Mouse (Mus musculus) CH12F3 (cell line): ENCODE results near the gene Ssh1.

Source experiments
- in situ Hi-C: fragments of 300-500 bp; cut with MboI; formaldehyde crosslinking; loops from 2 replicates; pipeline ENCODE4 v1.14.3; 2020; ENCODE audit warnings: low sequenced_read_pairs

Gene Ssh1

GRCm38 (mm10) chr5:113968371-113968770, 25.3 kb downstream of the Ssh1 start:
- in situ Hi-C loops = no loop called here

- in situ Hi-C loops = no loop called here
Observed at GRCm38 (mm10) chr5:113966452-113967150, 27.1 kb downstream of the Ssh1 start.

GRCm38 (mm10) chr5:113965659-113966185, 28.0 kb downstream of the Ssh1 start:
- in situ Hi-C loops = no loop called here

DNA sequence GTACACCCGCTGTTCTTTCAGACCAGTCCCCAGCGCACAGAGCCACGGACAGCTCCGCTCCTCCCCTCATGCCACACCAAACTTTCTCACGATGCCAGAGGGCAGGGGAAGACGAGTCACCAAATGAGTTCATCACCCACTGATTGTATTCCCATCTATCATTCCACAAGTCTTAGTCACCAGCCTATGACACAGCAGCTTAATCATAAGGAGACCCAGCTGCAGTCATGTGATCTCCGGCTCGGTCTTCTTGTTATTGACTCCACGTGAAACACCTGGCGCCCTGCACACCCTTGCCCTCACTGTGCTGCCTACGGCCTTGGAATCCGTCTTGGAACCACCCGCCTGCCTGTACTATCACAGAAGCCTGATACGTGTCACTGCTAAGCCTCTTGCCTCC, 28.7 kb downstream of the Ssh1 start:
- in situ Hi-C loops = no loop called here

- in situ Hi-C loops = no loop called here
Observed at GRCm38 (mm10) chr5:113961776-113962175, 31.9 kb downstream of the Ssh1 start.

DNA sequence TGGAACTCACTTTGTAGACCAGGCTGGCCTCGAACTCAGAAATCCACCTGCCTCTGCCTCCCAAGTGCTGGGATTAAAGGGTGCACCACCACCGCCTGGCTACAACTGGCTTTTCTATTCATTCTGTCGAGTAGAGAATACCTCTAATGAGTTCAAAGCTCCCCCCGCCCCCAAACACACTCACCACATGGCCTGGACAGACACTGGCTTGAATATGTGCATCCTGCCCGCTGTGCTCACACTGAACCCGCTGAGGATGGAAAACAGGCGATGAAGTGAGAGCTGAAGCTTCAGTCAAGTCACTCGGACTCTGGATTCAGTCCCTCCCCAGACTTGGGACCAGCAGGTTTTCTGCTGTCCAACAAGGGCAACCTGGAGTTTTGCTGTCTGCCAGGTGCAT, 33.3 kb downstream of the Ssh1 start:
- in situ Hi-C loops = no loop called here

- in situ Hi-C loops = no loop called here
Observed at GRCm38 (mm10) chr5:113959039-113959438, 34.7 kb downstream of the Ssh1 start.

- in situ Hi-C loops = no loop called here
Observed at GRCm38 (mm10) chr5:113956510-113956909, 37.2 kb downstream of the Ssh1 start.

GRCm38 (mm10) chr5:113955691-113956090, 38.0 kb downstream of the Ssh1 start:
- in situ Hi-C loops = no loop called here

GRCm38 (mm10) chr5:113955281-113955680, 38.4 kb downstream of the Ssh1 start:
- in situ Hi-C loops = no loop called here

DNA sequence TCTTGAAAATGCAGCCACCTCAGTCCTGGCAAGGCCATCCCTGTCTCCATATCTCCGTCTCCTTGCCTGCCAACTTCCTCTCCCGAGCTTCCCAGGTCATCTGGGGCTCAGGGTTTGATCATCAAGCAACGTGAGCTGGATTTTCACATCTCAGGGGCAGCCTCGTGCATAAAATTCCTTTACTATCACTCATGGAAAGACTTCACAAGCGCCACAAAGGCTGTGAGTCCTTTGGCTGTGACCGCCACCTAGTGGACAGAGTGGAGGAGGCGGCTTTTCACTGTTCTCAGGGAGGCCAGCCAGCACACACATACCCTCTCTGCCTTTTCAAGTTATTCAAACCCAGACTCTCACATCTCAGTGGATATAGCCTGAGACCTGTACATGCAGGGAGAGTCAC, 39.3 kb downstream of the Ssh1 start:
- in situ Hi-C loops = loop anchor here (5.0 kb wide), 1 partner anchor 93 kb away; no protein-coding TSS in a partner anchor

DNA sequence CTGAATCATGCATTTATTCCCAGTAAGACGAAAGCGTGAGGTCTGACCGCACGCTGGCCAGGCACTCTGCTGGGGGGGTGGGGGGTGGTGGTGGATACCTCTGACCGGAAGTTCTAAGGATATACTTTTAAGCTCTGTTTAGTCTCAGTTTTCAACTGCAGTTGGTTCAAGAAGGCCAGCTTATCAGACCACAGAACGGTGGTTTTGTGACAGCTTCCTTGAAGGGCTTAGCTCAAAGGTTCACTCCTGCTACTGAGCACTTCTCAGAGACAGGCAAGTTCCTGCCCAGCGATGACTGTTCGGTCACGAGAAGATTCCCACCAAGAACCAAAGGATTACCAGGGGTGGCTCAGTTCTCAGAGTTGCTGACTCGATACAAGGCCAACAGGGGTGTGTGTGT, 41.2 kb downstream of the Ssh1 start:
- in situ Hi-C loops = loop anchor here (5.0 kb wide), 1 partner anchor 95 kb away; no protein-coding TSS in a partner anchor

DNA sequence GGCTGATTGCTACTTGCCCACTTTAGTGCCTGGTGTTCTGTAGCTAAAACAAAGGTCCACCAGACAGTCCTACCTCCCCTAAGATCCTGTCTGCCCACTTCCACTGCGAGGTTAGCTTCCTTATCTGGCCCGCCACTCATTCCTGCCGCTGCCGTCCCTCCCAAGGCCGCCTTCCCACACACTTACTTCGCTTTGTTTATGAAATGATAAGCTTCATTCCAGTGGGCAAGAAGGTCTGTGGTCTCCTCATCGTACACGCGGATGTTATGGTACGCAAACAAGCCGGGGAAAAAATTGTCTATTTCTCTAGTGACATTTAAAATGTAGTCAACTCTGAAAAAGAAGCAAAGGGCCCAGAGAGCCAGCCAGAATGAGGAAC, 42.0 kb downstream of the Ssh1 start:
- in situ Hi-C loops = loop anchor here (5.0 kb wide), 1 partner anchor 96 kb away; no protein-coding TSS in a partner anchor

- in situ Hi-C loops = loop anchor here (5.0 kb wide), 1 partner anchor 96 kb away; no protein-coding TSS in a partner anchor
Observed at GRCm38 (mm10) chr5:113950786-113951692, 42.7 kb downstream of the Ssh1 start.

DNA sequence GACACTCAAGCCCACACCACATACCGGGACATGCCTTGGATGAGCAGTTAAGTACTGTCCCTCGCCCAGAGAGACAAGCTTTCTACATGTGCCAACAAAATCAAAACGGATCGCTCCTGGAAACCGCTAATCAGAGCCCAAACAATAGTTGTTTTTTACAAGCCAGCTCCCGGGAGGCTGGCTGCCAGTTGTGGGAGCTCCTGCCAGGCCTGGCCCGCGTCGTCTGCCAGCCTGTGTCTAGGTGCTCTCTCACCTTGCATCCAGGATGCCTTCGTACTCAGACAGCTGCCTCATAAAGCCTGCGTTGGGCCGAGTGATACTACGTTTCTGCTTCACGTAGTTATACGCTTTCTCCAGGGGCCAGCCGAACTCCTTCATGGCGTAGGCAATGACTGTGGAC, 43.6 kb downstream of the Ssh1 start:
- in situ Hi-C loops = loop anchor here (5.0 kb wide), 1 partner anchor 97 kb away; no protein-coding TSS in a partner anchor

DNA sequence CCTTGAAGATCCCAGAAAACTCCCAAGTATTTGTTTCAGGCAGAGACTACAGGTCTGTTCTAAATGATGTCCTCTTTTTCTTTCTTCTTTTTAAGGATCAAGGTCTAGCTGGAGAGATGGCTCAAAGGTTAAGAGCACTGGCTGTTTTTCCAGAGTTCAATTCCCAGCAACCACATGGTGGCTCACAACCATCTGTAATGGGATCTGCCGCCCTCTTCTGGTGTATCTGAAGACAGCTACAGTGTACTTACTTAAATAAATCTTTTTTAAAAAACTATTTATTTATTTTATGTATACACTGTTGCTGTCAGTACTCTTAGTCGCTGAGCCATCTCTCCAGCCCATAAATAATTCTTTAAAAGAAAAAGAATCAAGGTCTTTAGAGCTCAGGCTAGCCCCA, 46.4 kb downstream of the Ssh1 start:
- in situ Hi-C loops = loop anchor here (10.0 kb wide), 1 partner anchor 82 kb away; no protein-coding TSS in a partner anchor

GRCm38 (mm10) chr5:113945126-113945525, 48.6 kb downstream of the Ssh1 start:
- in situ Hi-C loops = loop anchor here (10.0 kb wide), 1 partner anchor 80 kb away; no protein-coding TSS in a partner anchor

- in situ Hi-C loops = loop anchor here (10.0 kb wide), 1 partner anchor 79 kb away; no protein-coding TSS in a partner anchor
Observed at GRCm38 (mm10) chr5:113943328-113943727, 50.4 kb downstream of the Ssh1 start.

DNA sequence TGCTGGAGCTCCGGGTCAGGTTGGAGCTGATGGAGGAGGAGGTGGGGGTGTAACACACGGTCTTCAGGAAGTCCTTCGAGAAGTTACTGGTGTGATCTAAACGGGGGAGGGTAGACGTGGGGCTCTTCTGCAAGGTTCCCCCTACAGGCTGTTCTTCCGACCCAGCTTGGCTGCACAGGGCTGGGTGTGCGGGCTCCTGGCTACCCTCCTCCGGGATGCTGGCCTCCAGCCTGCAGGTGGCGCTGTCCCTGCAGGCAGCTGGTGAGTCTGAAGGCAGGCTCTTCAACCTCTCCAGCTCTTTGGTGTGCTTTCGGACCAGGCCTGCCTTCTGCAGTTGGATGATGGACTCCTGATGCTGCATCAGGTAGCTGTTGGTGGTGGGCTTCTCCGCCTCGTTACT, 51.1 kb downstream of the Ssh1 start:
- in situ Hi-C loops = loop anchor here (10.0 kb wide), 1 partner anchor 78 kb away; no protein-coding TSS in a partner anchor

- in situ Hi-C loops = no loop called here
Observed at GRCm38 (mm10) chr5:113939263-113939900, 54.3 kb downstream of the Ssh1 start.

- in situ Hi-C loops = no loop called here
Observed at GRCm38 (mm10) chr5:113937650-113938049, 56.0 kb downstream of the Ssh1 start.
